Mouse (Mus musculus): Measurements from ENCODE around the gene Cnp.

Gene Cnp

GRCm38 (mm10) chr11:100619485-100619975 lies 44.8 kb downstream of the Cnp start:
- peak; percentile 97 to 99 for DNase-seq (ENCODE audit: low spot score in 2 of 2)

- no peak for DNase-seq (ENCODE audit: low spot score in 2 of 2)
Observed at GRCm38 (mm10) chr11:100619982-100620381, 45.3 kb downstream of the Cnp start, which contains the start of gene Dnajc7. Dnajc7 (minus strand) TSS chr11:100620168.

GRCm38 (mm10) chr11:100622714-100623113 lies 48.0 kb downstream of the Cnp start:
- DNase-seq (ENCODE audit: low spot score in 2 of 2) = peak; percentile 94 to 95

GRCm38 (mm10) chr11:100623867-100624266 lies 49.2 kb downstream of the Cnp start:
- DNase-seq (ENCODE audit: low spot score in 2 of 2) = no peak

- DNase-seq (ENCODE audit: low spot score in 2 of 2) = no peak
Observed at GRCm38 (mm10) chr11:100625754-100626700, 51.3 kb downstream of the Cnp start.

GRCm38 (mm10) chr11:100626701-100627195 lies 52.0 kb downstream of the Cnp start:
- peak; percentile 59 to 79 for DNase-seq (ENCODE audit: low spot score in 2 of 2)

GRCm38 (mm10) chr11:100628056-100628455 lies 53.4 kb downstream of the Cnp start:
- DNase-seq (ENCODE audit: low spot score in 2 of 2) = no peak

- DNase-seq (ENCODE audit: low spot score in 2 of 2) = peak; percentile 53 to 87
Observed at GRCm38 (mm10) chr11:100628862-100629352, 54.2 kb downstream of the Cnp start.

GRCm38 (mm10) chr11:100634530-100634929 lies 59.8 kb downstream of the Cnp start:
- no peak for DNase-seq (ENCODE audit: low spot score in 2 of 2)

- peak in 1 of 2 experiments; percentile 51 for DNase-seq (ENCODE audit: low spot score in 2 of 2)
Observed at GRCm38 (mm10) chr11:100640159-100640906, 65.6 kb downstream of the Cnp start.
